Mouse (Mus musculus) ES-E14 (cell line): ENCODE measurements around the gene Tubgcp6.

Source experiments
- MAFK ChIP-seq: IDR thresholded peaks from 2 replicates; pipeline ENCODE4 v1.6.1; 2014; ENCODE audit warnings: mild to moderate bottlenecking, low read depth, low read length, inconsistent platforms; ENCODE audit not compliant: insufficient read depth
- ZC3H11A ChIP-seq: IDR thresholded peaks from 2 replicates; pipeline ENCODE4 v1.6.1; 2012; ENCODE audit warnings: low read depth, mild to moderate bottlenecking, inconsistent platforms, low read length, borderline replicate concordance
- ZNF384 ChIP-seq: IDR thresholded peaks from 2 replicates; pipeline ENCODE4 v1.6.1; 2012; ENCODE audit warnings: low read depth, low read length, inconsistent platforms

- TF ChIP-seq MAFK (no peak), ZNF384 (no peak), ZC3H11A (no peak)
These were observed 1.4 kb upstream of the Tubgcp6 start for GRCm38 (mm10) chr15:89124312-89124711.
